Mouse (Mus musculus): ENCODE results near the gene Ing4. TPM values are rescaled to one million over a fixed set of nuclear protein-coding genes. Genes with fewer than 3 reads are reported as not detected.
A peak's percentile ranks its signal among the peaks of the same experiment; 100 is the strongest.

Ing4 gene
- polyA plus RNA-seq, 1 experiment from 2014 or later, result 130 TPM

DNA sequence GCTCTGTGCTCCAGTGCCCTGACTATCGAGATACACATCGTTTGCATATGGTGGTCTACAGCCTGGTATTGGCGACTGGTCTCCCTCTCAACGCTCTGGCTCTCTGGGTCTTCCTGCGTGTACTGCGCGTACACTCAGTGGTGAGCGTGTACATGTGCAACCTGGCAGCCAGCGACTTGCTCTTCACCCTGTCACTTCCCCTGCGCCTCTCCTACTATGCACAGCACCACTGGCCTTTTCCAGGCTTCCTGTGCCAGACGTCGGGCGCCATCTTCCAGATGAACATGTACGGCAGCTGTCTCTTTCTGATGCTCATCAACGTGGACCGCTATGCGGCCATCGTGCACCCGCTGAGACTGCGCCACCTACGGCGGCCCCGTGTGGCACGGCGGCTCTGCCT, 41.8 kb downstream of the Ing4 start:
- no peak for DNase-seq (ENCODE audit: low spot score)
- H3K27ac ChIP-seq (ENCODE audit: low read depth, low read length), result peak overlapping the region; percentile 83
- no peaks in the 10 kb centered on the region for H3K27me3 ChIP-seq (ENCODE audit: control insufficient read depth, insufficient read depth, low read length)
- H3K9me3 ChIP-seq (ENCODE audit: control insufficient read depth, low read length), result no peaks in the 10 kb centered on the region
- peak overlapping the region; percentile 75 for H3K9ac ChIP-seq (ENCODE audit: low read length)
- H3K4me1 ChIP-seq (ENCODE audit: control insufficient read depth, insufficient read depth, low read length), result peaks cover 3% of the 10 kb centered on the region; the same call in 1 of the 2 replicates
- H3K4me3 ChIP-seq (ENCODE audit: low read depth, low read length), result peak overlapping the region; percentile 36
- peak; percentile 48; the same call in 1 of the 2 replicates for ATAC-seq (ENCODE audit: insufficient read depth, low FRiP score, low TSS enrichment)
- H3K4me2 ChIP-seq (ENCODE audit: low read depth), result peak overlapping the region; percentile 72
- WGBS, result 26% methylated on average over 25 of the region's 25 CpGs
- H3K36me3 ChIP-seq (ENCODE audit: control insufficient read depth, insufficient read depth, low read length), result no peaks in the 10 kb centered on the region

DNA sequence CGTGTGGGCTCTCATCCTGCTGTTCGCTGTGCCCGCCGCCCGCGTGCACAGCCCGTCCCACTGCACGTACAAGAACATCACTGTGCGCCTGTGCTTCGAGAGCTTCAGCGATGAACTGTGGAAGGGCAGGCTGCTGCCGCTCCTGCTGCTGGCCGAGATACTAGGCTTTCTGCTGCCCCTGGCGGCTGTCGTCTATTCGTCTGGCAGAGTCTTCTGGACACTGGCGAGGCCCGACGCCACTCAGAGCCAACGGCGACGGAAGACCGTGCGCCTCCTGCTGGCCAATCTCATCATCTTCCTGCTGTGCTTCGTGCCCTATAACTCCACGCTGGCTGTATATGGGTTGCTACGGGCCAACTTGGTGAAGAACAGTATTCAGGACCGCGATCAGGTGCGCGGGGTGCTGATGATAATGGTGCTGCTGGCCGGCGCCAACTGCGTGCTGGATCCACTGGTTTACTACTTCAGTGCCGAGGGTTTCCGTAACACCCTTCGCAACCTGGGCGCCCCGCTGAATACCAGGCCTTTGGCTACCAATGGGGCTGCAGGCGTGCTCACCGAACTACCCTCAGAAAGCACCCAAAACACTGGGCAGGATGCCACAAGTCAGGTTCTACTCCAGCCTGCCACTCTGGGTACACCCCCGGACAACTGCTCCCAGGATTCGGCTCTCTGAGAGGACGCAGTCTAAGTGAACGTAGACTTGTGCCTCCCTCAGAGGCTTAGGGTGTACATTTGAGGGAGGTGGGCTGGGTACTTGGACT, 42.4 kb downstream of the Ing4 start:
- WGBS, result 23% methylated on average over 45 of the region's 45 CpGs
- H3K4me2 ChIP-seq (ENCODE audit: low read depth), result peak overlapping the region; percentile 72
- DNase-seq (ENCODE audit: low spot score) (peak; percentile 96), ATAC-seq (ENCODE audit: insufficient read depth, low FRiP score, low TSS enrichment) (peak; percentile 90)
- no peaks in the 10 kb centered on the region for H3K9me3 ChIP-seq (ENCODE audit: control insufficient read depth, low read length)
- H3K4me3 ChIP-seq (ENCODE audit: low read depth, low read length), result peak overlapping the region; percentile 36
- H3K27ac ChIP-seq (ENCODE audit: low read depth, low read length), result peak overlapping the region; percentile 83
- H3K27me3 ChIP-seq (ENCODE audit: control insufficient read depth, insufficient read depth, low read length), result no peaks in the 10 kb centered on the region
- H3K9ac ChIP-seq (ENCODE audit: low read length), result peak overlapping the region; percentile 75
- no peaks in the 10 kb centered on the region for H3K36me3 ChIP-seq (ENCODE audit: control insufficient read depth, insufficient read depth, low read length)
- H3K4me1 ChIP-seq (ENCODE audit: control insufficient read depth, insufficient read depth, low read length), result peaks cover 3% of the 10 kb centered on the region; the same call in 1 of the 2 replicates

DNA sequence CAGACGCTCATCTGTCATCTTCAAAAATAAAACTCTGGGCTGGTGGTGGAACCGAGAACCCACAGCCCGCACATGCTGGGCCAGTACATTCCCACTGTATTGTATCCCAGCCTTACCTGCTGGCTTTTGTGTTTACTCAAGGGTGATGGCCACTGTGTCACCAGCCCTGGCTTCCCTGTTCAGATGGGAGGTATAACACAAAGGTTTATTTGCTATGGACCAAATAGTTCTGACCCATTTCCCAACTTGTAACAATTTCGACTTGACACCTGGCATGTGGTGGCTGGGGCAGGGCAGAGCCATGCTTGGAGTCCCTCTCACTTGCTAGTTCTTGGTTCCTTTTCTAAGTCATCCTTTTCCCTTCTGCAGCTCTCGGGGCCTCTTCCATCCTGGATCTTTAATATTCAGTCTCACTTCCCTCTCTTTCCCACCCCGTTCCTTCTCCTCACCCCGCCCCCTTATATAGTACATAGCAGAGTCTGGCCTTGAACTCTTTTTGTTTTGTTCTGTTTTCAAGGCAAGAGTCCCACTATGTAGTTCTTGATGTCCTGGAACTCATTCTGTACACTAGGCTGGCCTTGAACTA, 43.3 kb downstream of the Ing4 start:
- H3K4me2 ChIP-seq (ENCODE audit: low read depth), result no peak overlapping the region

GRCm38 (mm10) chr6:125084424-125084823, 44.9 kb downstream of the Ing4 start:
- Histone ChIP-seq H3K36me3 (ENCODE audit: control insufficient read depth, insufficient read depth, low read length) (no peaks in the 10 kb centered on the region), H3K9me3 (ENCODE audit: control insufficient read depth, low read length) (no peaks in the 10 kb centered on the region), H3K9ac (ENCODE audit: low read length) (no peak overlapping the region), H3K4me3 (ENCODE audit: low read depth, low read length) (no peak overlapping the region), H3K27ac (ENCODE audit: low read depth, low read length) (no peak overlapping the region), H3K4me2 (ENCODE audit: low read depth) (no peak overlapping the region), H3K4me1 (ENCODE audit: control insufficient read depth, insufficient read depth, low read length) (peaks cover 6% of the 10 kb centered on the region), H3K27me3 (ENCODE audit: control insufficient read depth, insufficient read depth, low read length) (no peaks in the 10 kb centered on the region)
- no peak for ATAC-seq (ENCODE audit: insufficient read depth, low FRiP score, low TSS enrichment)
- WGBS, result 7% methylated on average over 4 of the region's 4 CpGs
- DNase-seq (ENCODE audit: low spot score), result peak; percentile 63

More for the DNA sequence above, 43.3 kb downstream of the Ing4 start:
- Histone ChIP-seq H3K4me3 (ENCODE audit: low read depth, low read length) (no peak overlapping the region), H3K27ac (ENCODE audit: low read depth, low read length) (no peak overlapping the region), H3K9ac (ENCODE audit: low read length) (no peak overlapping the region), H3K36me3 (ENCODE audit: control insufficient read depth, insufficient read depth, low read length) (no peaks in the 10 kb centered on the region), H3K4me1 (ENCODE audit: control insufficient read depth, insufficient read depth, low read length) (peaks cover 3% of the 10 kb centered on the region; the same call in 1 of the 2 replicates), H3K27me3 (ENCODE audit: control insufficient read depth, insufficient read depth, low read length) (no peaks in the 10 kb centered on the region), H3K9me3 (ENCODE audit: control insufficient read depth, low read length) (no peaks in the 10 kb centered on the region)
- ATAC-seq (ENCODE audit: insufficient read depth, low FRiP score, low TSS enrichment), result no peak
- 88% methylated on average over 7 of the region's 7 CpGs for WGBS
- DNase-seq (ENCODE audit: low spot score), result no peak

- H3K4me2 ChIP-seq (ENCODE audit: low read depth), result no peak overlapping the region
- no peak overlapping the region for H3K4me3 ChIP-seq (ENCODE audit: low read depth, low read length)
- peaks cover 21% of the 10 kb centered on the region for H3K4me1 ChIP-seq (ENCODE audit: control insufficient read depth, insufficient read depth, low read length)
- H3K27ac ChIP-seq (ENCODE audit: low read depth, low read length), result peak overlapping the region; percentile 95
- 92% methylated on average over 3 of the region's 3 CpGs for WGBS
- ATAC-seq (ENCODE audit: insufficient read depth, low FRiP score, low TSS enrichment) (no peak), DNase-seq (ENCODE audit: low spot score) (no peak)
- no peaks in the 10 kb centered on the region for H3K27me3 ChIP-seq (ENCODE audit: control insufficient read depth, insufficient read depth, low read length)
- H3K9me3 ChIP-seq (ENCODE audit: control insufficient read depth, low read length), result no peaks in the 10 kb centered on the region
- H3K36me3 ChIP-seq (ENCODE audit: control insufficient read depth, insufficient read depth, low read length), result no peaks in the 10 kb centered on the region
- H3K9ac ChIP-seq (ENCODE audit: low read length), result no peak overlapping the region
Measured at GRCm38 (mm10) chr6:125087937-125088336, 48.4 kb downstream of the Ing4 start.

DNA sequence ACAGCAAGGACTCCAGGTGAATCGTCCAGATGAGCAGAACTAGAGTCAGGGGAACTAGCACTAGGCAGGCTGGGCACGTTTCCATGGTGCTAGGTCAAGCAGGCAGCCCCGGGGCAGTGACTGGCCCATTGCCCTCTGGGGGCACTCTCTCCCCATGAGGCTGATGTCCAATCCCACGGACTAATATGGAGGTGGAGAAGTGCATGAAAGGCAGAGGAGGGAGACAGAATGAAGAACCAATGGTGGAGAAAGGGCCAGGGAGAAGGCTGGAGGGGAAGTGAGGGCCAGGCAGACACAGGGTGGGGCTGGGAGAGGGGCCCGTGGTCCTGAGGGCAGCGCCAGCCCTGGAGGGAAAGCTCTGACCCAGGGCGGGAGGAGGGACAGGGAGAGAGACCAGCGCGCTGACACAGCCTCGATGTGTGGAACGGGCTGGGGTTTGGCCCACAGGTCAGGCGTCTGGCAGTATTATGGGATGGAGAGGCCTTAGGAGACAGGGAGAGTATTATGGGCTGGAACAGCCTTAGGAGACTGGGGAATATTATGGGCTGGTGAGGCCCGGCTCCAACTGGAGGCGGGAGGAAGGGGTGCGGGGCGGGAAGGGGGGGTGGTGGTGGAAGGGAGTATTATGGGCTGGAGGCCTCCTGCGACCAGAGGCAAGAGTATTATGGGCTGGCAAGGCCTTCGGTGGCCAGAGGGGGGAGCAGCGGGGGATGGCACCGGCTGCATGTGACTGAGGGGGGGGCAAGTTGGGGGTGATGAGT, 49.2 kb downstream of the Ing4 start:
- no peaks in the 10 kb centered on the region for H3K27me3 ChIP-seq (ENCODE audit: control insufficient read depth, insufficient read depth, low read length)
- DNase-seq (ENCODE audit: low spot score), result peak; percentile 84
- H3K4me1 ChIP-seq (ENCODE audit: control insufficient read depth, insufficient read depth, low read length), result peaks cover 21% of the 10 kb centered on the region
- WGBS, result under 1% methylated on average over 18 of the region's 20 CpGs
- H3K9me3 ChIP-seq (ENCODE audit: control insufficient read depth, low read length), result no peaks in the 10 kb centered on the region
- peak; percentile 76 for ATAC-seq (ENCODE audit: insufficient read depth, low FRiP score, low TSS enrichment)
- H3K27ac ChIP-seq (ENCODE audit: low read depth, low read length), result peak overlapping the region; percentile 95
- peak overlapping the region; percentile 47 for H3K4me2 ChIP-seq (ENCODE audit: low read depth)
- H3K36me3 ChIP-seq (ENCODE audit: control insufficient read depth, insufficient read depth, low read length), result no peaks in the 10 kb centered on the region
- peak overlapping the region; percentile 6; the same call in 1 of the 2 replicates for H3K4me3 ChIP-seq (ENCODE audit: low read depth, low read length)
- peak overlapping the region; percentile 40; the same call in 1 of the 2 replicates for H3K9ac ChIP-seq (ENCODE audit: low read length)

- Histone ChIP-seq H3K27me3 (ENCODE audit: control insufficient read depth, insufficient read depth, low read length) (no peaks in the 10 kb centered on the region), H3K4me1 (ENCODE audit: control insufficient read depth, insufficient read depth, low read length) (peaks cover 18% of the 10 kb centered on the region), H3K9me3 (ENCODE audit: control insufficient read depth, low read length) (no peaks in the 10 kb centered on the region), H3K9ac (ENCODE audit: low read length) (peak overlapping the region; percentile 54), H3K4me2 (ENCODE audit: low read depth) (peak overlapping the region; percentile 47), H3K36me3 (ENCODE audit: control insufficient read depth, insufficient read depth, low read length) (no peaks in the 10 kb centered on the region), H3K27ac (ENCODE audit: low read depth, low read length) (peak overlapping the region; percentile 95), H3K4me3 (ENCODE audit: low read depth, low read length) (peak overlapping the region; percentile 20)
- peak; percentile 70 for ATAC-seq (ENCODE audit: insufficient read depth, low FRiP score, low TSS enrichment)
- peak; percentile 74 for DNase-seq (ENCODE audit: low spot score)
- WGBS, result 2% methylated on average over 15 of the region's 15 CpGs
Measured at GRCm38 (mm10) chr6:125089521-125090321, 50.2 kb downstream of the Ing4 start.
